Mouse (Mus musculus) intestine, embryonic 14.5 days (tissue): Measurements from ENCODE around the gene Meis1. TPM values are rescaled to one million over a fixed set of nuclear protein-coding genes. Genes with fewer than 3 reads are reported as not detected.

Experiments
- ATAC-seq: fragments of 200-750 bp; cut with Nextera tagmentation; replicated peaks from 2 replicates; pipeline ENCODE4 v1.8.0; 2017; ENCODE audit warnings: low read depth, moderate number of reproducible peaks, moderate TSS enrichment, moderate library complexity; ENCODE audit not compliant: low FRiP score, low TSS enrichment
- DNase-seq: peaks from one replicate; pipeline ENCODE4 v3.0.0-alpha.2; 2018; ENCODE audit warnings: low spot score
- H3K27ac ChIP-seq: fragments of 300-500 bp; sonication (generic); 2 replicates; pipeline ENCODE4 v1.5.1; 2014; ENCODE audit warnings: low read depth, mild to moderate bottlenecking, control low read depth
- H3K27me3 ChIP-seq: fragments of 300-500 bp; sonication (generic); replicated peaks from 2 replicates; pipeline ENCODE4 v1.6.1; 2014; ENCODE audit warnings: low read length, control low read depth; ENCODE audit not compliant: control insufficient read depth, insufficient read depth
- H3K36me3 ChIP-seq: fragments of 300-500 bp; sonication (generic); 2 replicates; pipeline ENCODE4 v1.6.1; 2014; ENCODE audit warnings: low read length, control low read depth; ENCODE audit not compliant: control insufficient read depth, insufficient read depth
- H3K4me1 ChIP-seq: fragments of 300-500 bp; sonication (generic); replicated peaks from 2 replicates; pipeline ENCODE4 v1.6.1; 2014; ENCODE audit warnings: low read length, control low read depth, mixed read lengths; ENCODE audit not compliant: control insufficient read depth, insufficient read depth
- H3K4me2 ChIP-seq: fragments of 300-500 bp; sonication (generic); 2 replicates; pipeline ENCODE4 v1.6.1; 2014; ENCODE audit warnings: low read length
- H3K4me3 ChIP-seq: fragments of 300-500 bp; sonication (generic); 2 replicates; pipeline ENCODE4 v1.5.1; 2014; ENCODE audit warnings: low read depth, low read length, control low read depth, mixed read lengths
- H3K9ac ChIP-seq: fragments of 300-500 bp; sonication (generic); 2 replicates; pipeline ENCODE4 v1.6.1; 2014; ENCODE audit warnings: mild to moderate bottlenecking, low read length
- H3K9me3 ChIP-seq: fragments of 300-500 bp; sonication (generic); 2 replicates; pipeline ENCODE4 v1.6.1; 2016; ENCODE audit warnings: low read length, control low read depth; ENCODE audit not compliant: control insufficient read depth
- WGBS: fragments of 180-500 bp; shearing (Covaris S2); extraction: QIAGEN DNeasy Blood & Tissue Kit; methylation state at CpG from one replicate; pipeline ENCODE4 v1.1.7; 2014; 5-methylcytosine and 5-hydroxymethylcytosine counted together
- polyA plus RNA-seq: library from polyadenylated mRNA; unstranded; fragments of >200 nt; fragmentation: Nextera tagmentation; extraction: Ambion mirVana; gene quantifications from 2 replicates; pipeline ENCODE4 v1.2.1, GENCODE M21; 2014

Gene Meis1
- polyA plus RNA-seq, 1 experiment from 2014 or later, result 133 TPM

- H3K27me3 ChIP-seq, result no peaks in the 10 kb centered on the region
- peak overlapping the region; percentile 95 for H3K27ac ChIP-seq
- H3K36me3 ChIP-seq, result no peaks in the 10 kb centered on the region
- H3K4me1 ChIP-seq, result peaks cover 47% of the 10 kb centered on the region
- DNase-seq (no peak), ATAC-seq (no peak)
- peak overlapping the region; percentile 90 for H3K4me2 ChIP-seq
- H3K4me3 ChIP-seq, result peak overlapping the region; percentile 49
- H3K9ac ChIP-seq, result peak overlapping the region; percentile 92
- 8% methylated on average over 12 of the region's 12 CpGs for WGBS
- no peaks in the 10 kb centered on the region for H3K9me3 ChIP-seq
These were observed 146.6 kb downstream of the Meis1 start for GRCm38 (mm10) chr11:18872118-18872751.

DNA sequence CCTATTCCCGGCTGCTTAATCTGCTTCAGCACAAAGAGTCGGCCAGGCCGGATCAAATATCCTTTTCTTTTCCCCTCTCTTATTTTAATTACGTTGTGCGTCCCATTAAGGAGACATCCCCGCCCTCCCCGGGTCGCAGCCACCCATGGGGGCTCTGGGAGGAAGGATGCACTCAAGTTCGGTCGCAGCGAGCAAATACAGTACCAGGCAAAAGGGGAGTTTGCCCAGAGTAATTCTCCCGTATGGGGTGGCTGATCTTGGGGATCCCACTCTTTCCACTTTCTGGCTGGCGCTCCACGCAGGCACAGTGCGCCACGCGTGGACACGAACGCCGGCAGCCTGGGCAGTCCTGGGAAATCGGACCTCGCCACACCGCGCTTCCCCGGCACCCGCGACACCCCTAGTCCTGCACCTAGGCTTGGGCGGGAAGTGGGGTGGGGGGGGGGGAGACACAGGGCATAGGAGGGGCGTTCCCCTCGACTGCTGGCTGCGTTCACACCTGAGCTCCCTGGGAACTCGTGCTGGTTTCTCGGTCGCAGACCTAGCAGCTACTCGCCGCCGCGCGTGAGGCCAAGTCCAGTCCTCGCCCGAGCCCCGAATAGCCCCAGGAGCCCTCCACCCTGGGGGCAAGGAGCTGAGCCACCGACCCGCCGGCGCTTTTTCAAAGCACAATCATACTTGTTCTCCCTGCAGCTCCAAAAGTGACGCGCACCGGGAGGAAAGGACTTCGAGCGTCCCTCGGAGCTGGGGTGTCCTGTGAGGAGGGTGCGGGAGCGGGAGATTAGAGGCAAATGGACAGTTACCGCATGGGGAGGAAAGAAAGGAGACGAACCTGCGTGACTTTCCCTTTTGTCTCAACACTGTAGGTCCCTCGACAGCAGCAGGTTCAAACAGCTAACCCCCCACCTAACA is 147.4 kb downstream of the Meis1 start:
- peak overlapping the region; percentile 90 for H3K4me2 ChIP-seq
- no peaks in the 10 kb centered on the region for H3K9me3 ChIP-seq
- H3K4me1 ChIP-seq, result peaks cover 47% of the 10 kb centered on the region
- H3K27me3 ChIP-seq, result no peaks in the 10 kb centered on the region
- DNase-seq (peak; percentile 88), ATAC-seq (peak; percentile 62)
- H3K9ac ChIP-seq, result peak overlapping the region; percentile 92
- no peaks in the 10 kb centered on the region for H3K36me3 ChIP-seq
- peak overlapping the region; percentile 49 for H3K4me3 ChIP-seq
- under 1% methylated on average over 58 of the region's 58 CpGs for WGBS
- H3K27ac ChIP-seq, result peak overlapping the region; percentile 95

GRCm38 (mm10) chr11:18870121-18870931 is 148.5 kb downstream of the Meis1 start:
- no peaks in the 10 kb centered on the region for H3K36me3 ChIP-seq
- peak overlapping the region; percentile 49 for H3K4me3 ChIP-seq
- DNase-seq (peak; percentile 74), ATAC-seq (no peak)
- peak overlapping the region; percentile 92 for H3K9ac ChIP-seq
- no peaks in the 10 kb centered on the region for H3K27me3 ChIP-seq
- peak overlapping the region; percentile 90 for H3K4me2 ChIP-seq
- H3K27ac ChIP-seq, result peak overlapping the region; percentile 95
- WGBS, result 6% methylated on average over 25 of the region's 25 CpGs
- H3K9me3 ChIP-seq, result no peaks in the 10 kb centered on the region
- H3K4me1 ChIP-seq, result peaks cover 42% of the 10 kb centered on the region

DNA sequence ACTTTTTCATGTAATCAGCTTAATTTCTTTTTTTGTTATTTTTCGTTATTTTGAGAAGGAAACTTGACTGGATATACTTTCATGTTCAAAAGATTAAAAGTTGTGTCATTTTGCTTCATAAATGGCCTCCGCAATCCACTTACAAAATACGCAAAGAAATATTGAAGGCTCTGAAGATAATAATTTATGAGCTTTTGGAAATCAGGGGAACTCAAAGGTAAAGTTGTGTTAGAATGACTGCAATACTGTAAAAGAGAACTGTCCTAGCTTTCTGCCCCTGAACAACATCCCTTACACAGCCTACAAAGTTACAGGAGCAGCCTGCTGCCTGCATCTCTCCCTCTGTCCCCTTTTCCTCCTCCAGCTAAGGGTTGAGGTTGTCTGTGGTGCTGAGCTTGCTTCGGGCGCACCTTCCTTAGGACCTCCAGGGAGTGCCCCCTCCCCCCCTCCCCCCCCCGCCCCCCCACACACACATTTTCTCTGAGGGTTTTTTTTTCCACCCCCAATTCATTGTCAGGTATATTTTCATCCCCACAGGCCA is 149.3 kb downstream of the Meis1 start:
- no peaks in the 10 kb centered on the region for H3K27me3 ChIP-seq
- H3K27ac ChIP-seq, result peak overlapping the region; percentile 95
- peak overlapping the region; percentile 92 for H3K9ac ChIP-seq
- H3K4me2 ChIP-seq, result peak overlapping the region; percentile 90
- H3K36me3 ChIP-seq, result no peaks in the 10 kb centered on the region
- 44% methylated on average over 5 of the region's 6 CpGs for WGBS
- H3K4me3 ChIP-seq, result peak overlapping the region; percentile 49
- DNase-seq (no peak), ATAC-seq (no peak)
- peaks cover 36% of the 10 kb centered on the region for H3K4me1 ChIP-seq
- no peaks in the 10 kb centered on the region for H3K9me3 ChIP-seq

DNA sequence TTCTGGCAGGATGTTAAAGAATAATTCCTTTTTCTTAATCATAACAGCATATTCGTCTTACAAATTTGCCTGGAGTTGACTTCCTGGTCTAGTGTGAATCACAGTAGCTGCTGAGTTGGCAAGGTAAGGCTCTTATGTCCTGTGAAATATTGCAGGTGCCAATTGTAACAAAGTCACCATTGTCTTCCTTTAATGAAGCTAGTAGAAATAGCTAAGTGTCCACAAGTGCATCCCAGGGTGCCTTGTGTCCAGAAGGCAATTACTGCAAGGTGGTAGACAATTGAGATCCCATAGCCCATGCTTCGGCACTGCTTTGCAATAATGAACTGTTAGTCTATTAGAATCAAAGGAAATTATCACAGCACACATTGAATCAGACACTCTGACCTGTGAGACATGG is 151.1 kb downstream of the Meis1 start:
- H3K4me3 ChIP-seq, result no peak overlapping the region
- no peak for DNase-seq
- peaks cover 26% of the 10 kb centered on the region for H3K4me1 ChIP-seq
- H3K27ac ChIP-seq, result no peak overlapping the region
- H3K27me3 ChIP-seq, result no peaks in the 10 kb centered on the region
- peak overlapping the region; percentile 15 for H3K4me2 ChIP-seq
- WGBS, result 61% methylated on average over 2 of the region's 2 CpGs
- no peaks in the 10 kb centered on the region for H3K36me3 ChIP-seq
- no peak for ATAC-seq
- H3K9me3 ChIP-seq, result no peaks in the 10 kb centered on the region
- no peak overlapping the region for H3K9ac ChIP-seq

DNA sequence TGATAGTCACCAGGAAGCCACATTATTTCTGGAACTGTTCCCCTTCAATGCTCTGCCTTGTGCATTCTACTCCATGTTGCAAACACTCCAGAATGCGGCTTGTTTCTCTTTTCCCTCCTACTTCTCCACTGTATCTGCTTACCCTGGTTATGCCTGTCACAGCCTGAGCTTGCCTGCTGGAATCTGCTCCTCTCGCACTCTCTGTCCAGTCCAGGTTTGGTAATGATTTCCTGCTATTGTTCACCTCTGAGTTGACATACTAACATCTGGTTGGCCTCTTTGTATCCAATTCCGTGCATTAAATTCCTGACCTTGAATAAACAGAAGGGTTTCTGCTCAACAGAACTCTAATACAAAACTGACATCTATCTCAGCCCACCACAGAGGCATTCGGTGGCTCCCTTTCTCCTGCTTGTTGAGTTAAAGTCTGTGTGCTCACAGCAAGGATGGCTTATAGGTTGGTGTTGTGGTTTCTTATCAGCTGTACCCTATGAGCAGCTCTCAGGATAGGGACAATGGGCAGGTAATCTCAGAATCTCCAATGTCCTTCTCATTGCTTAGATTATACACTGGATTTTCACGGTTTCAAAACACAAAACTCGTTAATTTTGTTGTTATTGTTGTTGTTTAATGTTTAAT is 152.5 kb downstream of the Meis1 start:
- ATAC-seq, result no peak
- Histone ChIP-seq H3K9me3 (no peaks in the 10 kb centered on the region), H3K36me3 (no peaks in the 10 kb centered on the region), H3K9ac (no peak overlapping the region), H3K4me1 (peaks cover 26% of the 10 kb centered on the region), H3K27me3 (no peaks in the 10 kb centered on the region), H3K4me2 (peak overlapping the region; percentile 23; the same call in 1 of the 2 replicates), H3K4me3 (no peak overlapping the region), H3K27ac (peak overlapping the region; percentile 65)
- 33% methylated on average over 6 of the region's 6 CpGs for WGBS
- no peak for DNase-seq

- H3K9ac ChIP-seq, result no peak overlapping the region
- H3K4me3 ChIP-seq, result no peak overlapping the region
- 53% methylated on average over 4 of the region's 4 CpGs for WGBS
- H3K9me3 ChIP-seq, result no peaks in the 10 kb centered on the region
- DNase-seq (no peak), ATAC-seq (no peak)
- H3K27me3 ChIP-seq, result no peaks in the 10 kb centered on the region
- no peak overlapping the region for H3K27ac ChIP-seq
- no peak overlapping the region for H3K4me2 ChIP-seq
- no peaks in the 10 kb centered on the region for H3K36me3 ChIP-seq
- no peaks in the 10 kb centered on the region for H3K4me1 ChIP-seq
These were observed 168.0 kb downstream of the Meis1 start for GRCm38 (mm10) chr11:18850772-18851171.

- Histone ChIP-seq H3K36me3 (no peaks in the 10 kb centered on the region), H3K9ac (no peak overlapping the region), H3K27ac (no peak overlapping the region), H3K4me3 (no peak overlapping the region), H3K4me1 (no peaks in the 10 kb centered on the region), H3K4me2 (no peak overlapping the region), H3K27me3 (no peaks in the 10 kb centered on the region), H3K9me3 (no peaks in the 10 kb centered on the region)
- DNase-seq (no peak), ATAC-seq (no peak)
- WGBS, result 89% methylated on average over 3 of the region's 3 CpGs
These were observed 171.1 kb downstream of the Meis1 start for GRCm38 (mm10) chr11:18847650-18848049.
